In the genomic region with DNA sequence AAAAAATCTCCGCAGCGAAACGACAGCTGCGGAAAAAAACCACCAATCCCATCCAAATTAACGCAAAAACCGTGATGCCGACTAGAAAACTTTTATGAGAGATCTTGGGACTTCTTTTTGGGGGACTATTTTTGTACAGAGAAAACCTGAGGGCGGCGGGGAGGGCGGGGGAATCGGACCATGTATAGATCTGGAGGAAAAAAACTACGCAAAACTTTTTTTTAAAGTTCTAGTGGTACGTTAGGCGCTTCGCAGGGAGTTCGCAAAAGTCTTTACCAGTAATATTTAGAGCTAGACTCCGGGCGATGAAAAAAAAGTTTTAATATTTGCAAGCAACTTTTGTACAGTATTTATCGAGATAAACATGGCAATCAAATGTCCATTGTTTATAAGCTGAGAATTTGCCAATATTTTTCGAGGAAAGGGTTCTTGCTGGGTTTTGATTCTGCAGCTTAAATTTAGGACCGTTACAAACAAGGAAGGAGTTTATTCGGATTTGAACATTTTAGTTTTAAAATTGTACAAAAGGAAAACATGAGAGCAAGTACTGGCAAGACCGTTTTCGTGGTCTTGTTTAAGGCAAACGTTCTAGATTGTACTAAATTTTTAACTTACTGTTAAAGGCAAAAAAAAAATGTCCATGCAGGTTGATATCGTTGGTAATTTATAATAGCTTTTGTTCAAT, we compare ENCODE assay signal across 11 mouse cellular contexts. TPM values are rescaled to one million over a fixed set of nuclear protein-coding genes. Genes with fewer than 3 reads are reported as not detected.
DNase-seq lines count a peak whose midpoint lies in the region; ATAC-seq lines count a peak whose summit lies in the region.
"Had no signal": no experiment of that assay in that cellular context is flagged by ENCODE, and none has a peak within 500 bp of the region (broad histone marks: within the 10 kb centered on the region; RNA-seq: fewer than 3 reads in every experiment).

No protein-coding gene starts in this region.

- peaks cover 55% of the 10 kb centered on the region for H3K27me3 ChIP-seq in hindbrain, embryonic 13.5 days

- no peaks in the 10 kb centered on the region for H3K9me3 ChIP-seq in hindbrain, embryonic 13.5 days
- H3K9me3 ChIP-seq: liver, embryonic 15.5 days had no signal

- H3K4me1 ChIP-seq in hindbrain, embryonic 13.5 days (replicated peaks), result peaks cover 38% of the 10 kb centered on the region

- H3K27ac ChIP-seq in hindbrain, embryonic 13.5 days, result peak overlapping the region; percentile 94
- H3K27ac ChIP-seq: liver, embryonic 15.5 days had no signal

- H3K36me3 ChIP-seq in hindbrain, embryonic 13.5 days, result no peaks in the 10 kb centered on the region
- H3K36me3 ChIP-seq: liver, embryonic 15.5 days had no signal

- WGBS in hindbrain, embryonic 13.5 days, result 1% methylated on average over 26 of the region's 26 CpGs

- H3K4me3 ChIP-seq in hindbrain, embryonic 13.5 days, result peak overlapping the region; percentile 57
- H3K4me3 ChIP-seq: liver, embryonic 15.5 days had no signal

- peak overlapping the region; percentile 64 for H3K4me2 ChIP-seq in hindbrain, embryonic 13.5 days

- H3K9ac ChIP-seq in hindbrain, embryonic 13.5 days, result peak overlapping the region; percentile 87
- H3K9ac ChIP-seq: liver, embryonic 15.5 days had no signal

- peak; percentile 60 for DNase-seq in embryo, embryonic 10.5 days (ENCODE audit: low spot score)
- no peak for DNase-seq in embryo, embryonic 10 days (ENCODE audit: low spot score)
- DNase-seq in embryo, embryonic 9.5 days (ENCODE audit: extremely low spot score), result peak; percentile 34
- peak; percentile 46 for DNase-seq in neural tube, embryonic 10.5 days (ENCODE audit: extremely low spot score, low spot score)
- DNase-seq in testis, postnatal 10 days (ENCODE audit: low spot score), result no peak
- DNase-seq in gastrocnemius, postnatal 10 days, result no peak
- no peak for DNase-seq in cerebellum, adult 9-10 months
- DNase-seq: kidney, adult 8-10 months; thymus, postnatal 4 days had no signal

- ATAC-seq in hindbrain, embryonic 13.5 days (ENCODE audit: low FRiP score), result no peak

RNA-seq across cellular contexts. Expression of a gene that starts 1.4 kb away (rescaled TPM):
- polyA plus RNA-seq in hindbrain, embryonic 13.5 days (2015; fragmentation: Nextera tagmentation; extraction: Ambion mirVana), result 16.9 and 19.2 TPM in 2 replicates
- under 1 TPM; 0.38 to 0.77 TPM for total RNA-seq in gastrocnemius, postnatal 10 days (2021)
- polyA plus RNA-seq: liver, embryonic 15.5 days had no signal

Comparison
In these comparisons a context has a peak if more than half of its experiments do, and no peak if none do; other contexts are left out.
1. DNase-seq: peak in embryo, embryonic 10.5 days (single experiment), embryo, embryonic 9.5 days (single experiment) and neural tube, embryonic 10.5 days (single experiment); none in embryo, embryonic 10 days (single experiment), testis, postnatal 10 days (single experiment), gastrocnemius, postnatal 10 days (single experiment) and cerebellum, adult 9-10 months (single experiment).